Mouse (Mus musculus) fibroblast of lung, adult 2 months (primary cell): ENCODE measurements at regions not wholly inside any gene's neighbourhood (a gene's known extent, or its start where the extent isn't known, plus 50 kb on each side); places are given as distances from the start of the nearest gene placed in this dataset.
"Not testable (repeated sequence)": the region's sequence is repeated elsewhere in the genome, so short reads cannot be mapped to it uniquely, and the experiment has no call there.

ENCODE experiments used
- DNase-seq: peaks from one replicate; pipeline ENCODE4 v3.0.0-alpha.2; 2011; ENCODE audit warnings: low read depth

DNA sequence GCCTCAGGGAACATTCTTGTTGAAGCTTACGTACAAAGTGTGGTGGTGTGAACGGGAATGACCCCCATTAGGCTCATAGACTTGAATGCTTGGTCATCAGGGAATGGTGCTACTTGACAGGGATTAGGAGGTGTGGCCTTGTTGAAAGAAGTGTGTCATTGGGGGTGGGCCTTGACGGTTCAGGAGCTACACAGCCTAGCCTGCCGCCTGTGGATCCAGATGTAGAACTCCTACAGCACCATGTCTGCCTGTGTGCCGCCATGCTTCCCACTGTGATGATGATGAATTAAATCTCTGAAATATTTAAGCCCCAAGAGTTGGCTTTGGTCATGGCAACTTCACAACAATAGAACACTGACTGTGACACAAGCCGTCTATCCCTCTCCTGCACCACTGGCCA lies 163.6 kb downstream of the Ankrd50 start:
- no peak for DNase-seq

DNA sequence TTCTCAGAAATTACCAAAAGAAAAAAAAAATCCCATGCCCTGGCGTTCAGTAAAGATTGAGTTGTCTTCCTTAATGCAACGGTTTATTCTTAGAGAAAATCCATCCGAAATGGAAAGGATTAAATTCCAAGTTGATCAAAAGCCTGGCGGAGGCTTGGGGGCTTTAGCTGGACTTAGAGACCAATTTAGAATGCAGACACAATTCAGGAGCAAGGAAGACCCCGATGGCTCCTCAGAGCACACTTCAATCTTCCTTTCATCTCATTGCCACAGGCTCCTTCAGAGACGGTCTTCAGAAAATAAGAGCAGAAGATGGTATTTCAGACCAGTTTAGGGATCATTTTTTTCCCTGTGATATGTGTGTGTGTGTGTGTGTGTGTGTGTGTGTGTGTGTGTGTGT lies 171.8 kb downstream of the Ankrd50 start:
- no peak for DNase-seq

DNA sequence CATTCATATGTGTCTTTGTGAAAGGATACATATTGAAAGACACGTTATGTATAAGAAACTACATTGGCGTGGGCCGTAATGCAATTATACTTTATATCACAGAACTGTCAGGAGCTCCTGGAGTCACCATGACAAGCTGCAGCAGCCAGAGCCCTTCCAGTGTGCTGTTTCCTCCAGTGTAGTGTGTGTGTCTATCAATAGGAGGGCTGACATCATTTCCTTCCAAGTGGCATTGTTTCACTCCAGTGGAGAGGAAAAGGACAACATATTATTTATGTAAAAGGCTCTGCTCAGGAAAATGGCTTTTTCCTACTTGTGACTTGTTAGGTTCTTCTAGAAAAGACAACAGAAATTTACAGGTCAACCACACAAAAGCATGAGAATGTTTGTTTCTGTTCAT lies 172.5 kb downstream of the Ankrd50 start:
- DNase-seq: no peak

DNA sequence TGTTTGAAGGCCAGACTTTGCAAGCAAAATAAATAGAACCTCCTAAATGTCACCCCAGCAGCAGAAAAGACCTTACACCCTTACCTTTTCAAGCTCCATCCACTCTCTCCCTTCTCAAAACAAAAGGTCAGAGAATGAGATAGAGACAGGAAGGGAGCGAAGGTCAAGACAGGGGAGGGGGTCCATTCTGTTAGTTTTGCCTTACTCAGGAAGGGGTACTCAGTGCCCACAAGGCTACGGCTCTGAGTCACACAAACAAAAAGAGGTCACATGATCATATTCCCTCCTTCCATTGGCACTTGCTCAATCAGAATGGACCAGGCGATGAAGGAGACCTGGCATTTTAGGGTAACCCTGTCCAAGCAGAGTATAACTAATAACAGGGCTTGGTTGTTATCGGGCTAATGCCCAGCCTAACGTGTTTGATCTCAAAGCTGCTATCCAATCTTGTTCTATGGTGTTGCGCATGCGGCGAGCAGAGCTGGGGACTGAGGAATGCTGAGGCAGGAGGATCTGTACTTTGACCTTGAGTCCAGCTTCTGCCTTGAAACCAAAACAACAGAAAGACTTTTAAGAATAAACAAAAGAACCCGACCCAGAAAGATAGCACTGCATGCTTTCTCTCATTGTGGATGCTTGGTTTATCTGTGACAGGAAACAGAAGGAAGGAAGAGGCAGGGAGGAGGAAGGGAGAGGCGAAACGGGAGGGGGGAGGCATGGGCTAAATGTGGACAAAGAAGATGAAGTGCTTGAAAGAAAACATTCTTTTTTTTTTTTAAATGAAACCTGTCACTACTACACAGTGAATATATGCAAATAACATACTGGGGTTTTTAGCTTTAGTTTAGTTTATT lies 184.5 kb downstream of the Ankrd50 start:
- no peak for DNase-seq

DNA sequence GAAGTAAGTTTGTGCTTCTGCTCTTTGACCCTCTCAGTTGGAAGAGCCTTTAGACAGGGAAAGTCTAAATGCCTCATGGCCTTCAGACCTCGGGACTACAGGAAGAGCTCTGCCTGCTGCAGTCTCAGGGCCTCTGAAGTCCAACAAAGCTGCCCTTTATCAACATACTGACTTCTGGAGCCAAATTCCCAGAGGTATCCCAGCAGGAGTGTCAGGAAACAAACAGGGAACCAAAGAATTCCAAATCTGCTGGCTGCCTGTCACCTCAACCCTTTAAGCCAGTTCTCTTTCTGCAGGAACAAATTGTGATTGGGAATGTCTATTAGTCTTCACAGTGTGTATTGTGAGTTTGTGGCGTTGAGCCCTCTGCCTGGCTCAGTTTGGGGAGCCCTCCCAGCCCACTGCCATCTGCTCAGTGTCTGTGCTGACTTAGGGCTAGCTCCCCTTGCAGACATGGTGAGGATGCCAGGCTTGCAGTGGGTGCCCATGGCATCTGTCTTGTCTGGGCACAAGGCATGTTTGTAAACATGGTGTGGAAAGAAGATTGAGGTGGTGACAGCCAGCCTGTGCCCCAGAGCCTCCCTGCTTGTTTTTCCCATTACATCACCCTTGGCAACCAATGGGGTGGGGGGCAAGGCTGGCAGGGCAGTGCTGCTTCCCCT lies 185.3 kb downstream of the Ankrd50 start:
- DNase-seq: peak; percentile 28

DNA sequence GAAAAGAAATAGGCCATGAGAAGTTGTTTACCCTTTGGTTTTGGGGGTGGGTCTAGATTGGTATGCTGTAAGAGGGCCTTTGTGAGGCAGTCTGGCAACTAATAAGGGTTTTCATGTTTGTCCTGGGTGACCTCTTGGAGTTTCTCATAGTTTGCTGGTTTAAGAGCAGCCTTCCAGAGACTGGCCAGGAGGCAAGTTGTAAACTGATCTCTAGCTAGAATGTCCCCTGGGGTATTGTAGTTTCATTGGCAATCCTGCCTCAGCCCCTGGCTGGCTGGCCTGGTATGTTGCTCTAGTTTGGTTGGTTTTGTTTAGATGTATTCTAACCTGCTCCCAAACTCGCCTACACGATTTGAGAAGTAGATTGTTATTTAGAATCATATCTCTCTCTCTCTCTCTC lies 187.1 kb downstream of the Ankrd50 start:
- peak; percentile 89 for DNase-seq

DNA sequence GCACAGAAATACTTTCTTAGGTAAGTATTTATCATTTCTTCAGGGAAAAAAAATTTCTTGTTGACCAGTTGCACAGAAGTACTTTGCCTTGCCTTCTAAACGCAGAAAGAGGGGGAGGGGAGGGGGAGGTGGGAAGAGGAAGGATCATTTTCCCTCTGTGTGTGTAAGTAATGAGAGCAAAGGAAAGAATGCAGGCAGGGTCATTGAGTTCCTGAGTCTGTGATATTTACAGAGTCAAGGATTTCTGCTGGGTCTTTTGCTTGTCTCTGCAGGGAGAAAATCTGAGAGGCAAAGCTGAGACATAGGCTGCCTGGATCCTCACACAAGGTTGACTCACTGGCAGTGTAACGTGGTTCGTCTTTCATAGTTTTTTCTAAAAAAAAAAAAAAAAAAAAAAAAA lies 195.6 kb downstream of the Ankrd50 start:
- DNase-seq: no peak

DNA sequence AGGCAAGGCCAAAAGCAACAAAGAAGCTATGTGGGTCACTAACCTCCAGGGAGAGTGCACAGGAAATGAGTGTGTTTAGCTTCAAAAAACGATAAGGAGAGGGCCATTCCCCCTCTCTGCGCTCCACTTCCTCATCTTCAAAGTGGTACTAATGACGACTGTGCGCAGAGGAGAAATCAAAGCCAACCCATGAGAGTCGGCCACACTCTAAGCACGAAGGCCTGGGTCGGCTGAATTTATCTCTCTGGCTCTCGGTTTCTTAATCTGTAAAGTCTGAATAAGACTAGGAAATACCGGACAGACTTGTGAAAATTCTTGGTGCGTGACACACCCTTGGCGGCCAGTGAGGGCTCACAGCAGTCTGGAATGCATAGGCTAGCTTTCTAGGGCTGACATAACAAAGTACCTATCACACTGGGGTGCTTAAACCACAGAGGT lies 200.9 kb downstream of the Ankrd50 start:
- peak; percentile 60 for DNase-seq

DNA sequence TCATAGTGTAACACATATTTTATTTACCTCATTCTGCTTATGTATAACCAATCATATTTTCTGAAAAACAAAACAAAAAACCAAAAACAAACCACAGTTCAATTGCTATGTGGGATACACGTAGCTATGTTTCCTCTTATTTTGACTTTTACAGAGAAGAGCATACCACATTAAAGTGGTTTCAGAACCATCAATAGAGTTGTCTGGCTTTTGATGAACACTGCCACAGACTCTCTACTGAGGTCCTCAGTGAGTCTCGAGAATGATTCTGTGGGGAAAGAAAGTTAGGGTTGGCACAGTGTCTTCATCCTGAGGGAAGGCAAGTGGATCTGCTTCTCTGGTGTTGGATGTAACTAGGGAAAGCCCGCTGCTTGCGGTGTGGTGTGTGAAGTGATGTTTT lies 201.8 kb downstream of the Ankrd50 start:
- DNase-seq: no peak

DNA sequence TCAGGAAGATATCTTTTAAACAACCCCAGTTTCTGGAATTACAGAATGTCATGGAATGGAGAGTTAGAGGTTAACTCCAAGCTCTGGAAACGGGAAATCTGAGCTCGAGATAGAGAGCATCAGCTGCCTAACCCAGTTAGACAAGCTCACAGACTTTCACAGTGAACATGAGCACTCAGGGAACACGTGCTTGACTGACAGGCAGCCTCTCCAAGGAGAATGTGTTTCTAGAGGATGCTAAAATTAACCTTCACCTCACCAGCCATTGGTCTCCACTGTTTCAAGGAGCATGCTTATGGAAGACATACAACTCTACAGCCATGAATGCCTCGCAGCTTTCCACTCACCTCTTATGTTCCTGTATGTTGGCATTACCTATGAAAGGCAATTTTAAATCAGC lies 203.0 kb downstream of the Ankrd50 start:
- DNase-seq: no peak

DNA sequence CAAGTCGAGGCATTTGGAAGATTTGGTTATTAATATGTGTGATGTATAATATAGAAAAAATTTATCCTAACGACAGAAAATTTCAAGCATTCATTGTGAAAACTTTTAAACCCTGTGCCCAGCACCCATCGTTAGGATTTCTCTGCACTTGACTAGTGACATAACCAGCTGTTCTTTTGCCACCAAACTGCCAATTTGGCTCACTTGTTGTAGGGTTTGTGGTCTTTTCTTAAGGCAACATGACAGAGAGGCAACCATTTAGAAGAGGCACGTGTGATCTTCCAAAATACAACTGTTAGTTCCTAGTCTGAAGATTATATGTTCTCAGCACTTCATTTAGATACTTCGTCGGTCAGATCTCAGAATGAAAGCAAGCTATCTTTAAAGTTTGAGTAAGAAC lies 203.8 kb downstream of the Ankrd50 start:
- DNase-seq: no peak

DNA sequence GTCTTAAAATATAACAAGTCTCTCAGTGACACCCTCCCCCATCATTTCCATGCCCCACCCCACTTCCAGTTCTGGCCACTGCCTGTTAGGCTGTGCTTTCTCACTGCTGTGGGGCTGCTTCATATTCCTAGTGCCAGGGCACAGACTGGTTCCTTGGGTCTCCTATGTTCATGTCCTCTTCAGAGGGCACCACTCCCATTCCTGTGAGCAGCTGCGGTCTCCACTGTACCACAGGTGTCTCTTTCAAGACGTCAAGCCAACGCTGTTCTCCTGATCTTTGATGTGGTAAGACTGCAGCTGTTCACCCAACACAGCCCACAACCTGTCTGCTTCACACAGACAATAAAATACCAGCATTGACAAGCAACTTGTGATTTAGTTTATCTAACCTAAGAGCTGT lies 204.5 kb downstream of the Ankrd50 start:
- DNase-seq: no peak

DNA sequence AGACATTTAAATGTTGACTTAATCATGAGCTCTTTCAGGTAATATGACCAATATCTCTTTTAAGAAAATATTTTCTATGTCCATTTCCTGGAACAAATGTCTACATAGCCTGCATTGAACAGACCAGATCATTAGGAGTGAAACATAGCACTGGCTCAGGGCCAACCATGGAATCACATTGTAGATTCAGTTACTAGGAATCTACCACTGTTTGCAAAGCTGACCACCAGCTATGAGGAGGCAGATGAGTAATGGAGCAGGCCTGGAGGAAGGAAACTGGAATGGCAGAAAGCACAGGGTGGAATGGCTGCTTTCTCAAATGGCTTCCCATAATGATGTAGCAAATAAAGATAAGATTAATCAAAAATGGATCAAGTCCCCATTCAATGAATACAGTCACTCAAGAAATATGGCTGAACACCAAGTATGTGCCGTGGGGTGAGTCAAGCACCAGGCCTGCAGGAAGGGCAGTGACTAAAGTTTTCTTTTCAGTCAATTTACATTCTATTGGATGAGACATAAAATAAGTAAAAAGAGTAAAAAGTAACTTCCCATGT lies 207.6 kb downstream of the Ankrd50 start:
- peak; percentile 67 for DNase-seq

DNA sequence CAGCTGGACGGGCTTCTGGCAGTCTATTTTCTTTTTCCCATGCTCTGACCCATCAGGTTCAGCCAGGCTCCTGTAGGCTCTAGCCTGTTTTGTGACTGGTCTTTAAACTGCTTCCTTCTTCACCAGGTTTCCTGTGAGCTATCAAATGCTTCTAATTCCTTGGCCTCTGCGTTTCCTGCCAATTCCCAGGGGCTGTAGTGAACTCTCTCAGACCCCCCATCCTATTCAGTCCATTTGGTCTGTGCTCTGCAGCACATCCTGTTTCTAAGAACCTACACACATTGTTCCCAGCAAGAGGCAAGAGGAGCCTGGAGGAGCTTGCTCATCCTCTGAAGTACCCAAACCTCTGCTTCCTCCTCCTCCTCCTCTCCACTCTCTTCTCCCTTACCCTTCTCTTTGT lies 209.3 kb downstream of the Ankrd50 start:
- DNase-seq: no peak

DNA sequence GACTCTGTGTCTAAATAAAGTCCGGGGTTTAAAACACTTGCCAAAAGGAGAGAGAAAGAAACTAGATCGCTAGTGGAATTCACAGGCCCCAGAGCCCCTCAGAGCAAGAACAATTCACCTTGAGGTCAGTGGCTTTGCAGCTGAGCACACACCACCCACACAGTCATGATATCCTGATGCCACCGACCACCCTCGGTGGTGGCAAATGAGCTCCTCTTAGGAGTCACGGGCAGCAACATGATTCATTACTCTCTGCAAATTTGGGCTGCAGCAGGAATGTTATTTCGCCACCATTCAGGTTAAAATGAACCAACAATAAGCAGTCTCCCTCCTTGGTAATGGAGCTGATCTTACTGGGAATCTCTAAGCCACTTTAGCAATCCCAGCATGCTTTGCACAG lies 213.9 kb downstream of the Ankrd50 start:
- no peak for DNase-seq

DNA sequence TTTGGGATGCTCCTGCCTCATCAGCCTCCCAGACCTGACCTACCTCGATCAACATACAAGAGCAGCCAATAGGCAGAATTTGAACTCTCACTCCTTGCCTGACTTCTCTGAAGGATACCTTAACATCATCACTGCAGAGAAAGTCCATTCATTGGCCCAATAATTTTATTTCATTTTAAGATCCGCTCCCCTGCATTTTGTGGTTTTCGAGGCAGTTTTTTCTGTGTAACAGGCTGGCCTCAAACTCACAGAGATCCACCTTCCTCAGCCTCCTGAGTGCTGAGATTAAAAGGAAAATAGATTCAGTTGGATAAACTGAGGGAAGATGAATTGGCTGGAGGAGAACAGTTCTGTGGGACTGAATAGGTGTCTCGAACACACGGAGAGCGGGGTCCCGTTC lies 216.4 kb downstream of the Ankrd50 start:
- DNase-seq: no peak

DNA sequence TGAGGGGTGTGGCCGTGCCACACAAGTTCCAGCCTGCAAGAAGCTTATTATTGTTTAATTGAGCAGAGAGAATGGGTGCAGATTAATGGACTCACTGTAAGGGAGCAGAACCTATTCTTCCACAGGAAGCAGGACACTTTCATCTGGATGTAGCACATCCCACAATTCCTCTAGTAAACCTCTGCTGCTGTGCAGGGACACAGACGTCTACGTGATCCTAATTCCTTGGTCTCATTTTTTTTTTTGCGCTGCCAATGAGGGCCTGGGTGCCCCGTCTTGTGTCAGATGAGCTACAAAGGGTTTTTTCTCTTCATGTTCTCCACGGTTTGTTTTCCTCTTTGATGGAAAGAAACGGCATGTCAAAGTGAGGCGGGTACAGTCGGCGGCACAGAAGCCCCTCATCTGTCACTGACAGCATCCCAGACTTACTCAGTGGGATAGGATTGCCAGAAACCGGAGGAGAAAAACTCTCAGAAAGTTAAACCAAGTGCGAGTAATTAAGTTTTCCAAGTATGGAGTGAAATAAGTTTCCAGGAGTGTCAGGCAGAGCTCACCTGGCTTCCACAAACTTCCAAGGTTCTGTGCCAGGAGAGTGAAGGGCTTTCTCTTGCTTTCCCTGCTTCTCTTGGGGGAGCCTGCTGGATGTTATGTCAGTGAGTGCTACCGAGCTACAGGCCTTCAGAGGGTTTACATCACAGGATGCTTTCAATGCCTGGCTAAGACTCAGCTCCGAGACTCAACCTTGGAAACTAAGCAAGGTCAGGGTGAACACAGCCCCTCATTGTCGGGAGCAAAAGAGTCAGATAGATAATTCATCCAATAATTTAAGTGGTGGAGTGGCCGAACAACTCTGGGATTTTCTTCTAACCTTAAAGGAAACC lies 221.1 kb downstream of the Ankrd50 start:
- no peak for DNase-seq

DNA sequence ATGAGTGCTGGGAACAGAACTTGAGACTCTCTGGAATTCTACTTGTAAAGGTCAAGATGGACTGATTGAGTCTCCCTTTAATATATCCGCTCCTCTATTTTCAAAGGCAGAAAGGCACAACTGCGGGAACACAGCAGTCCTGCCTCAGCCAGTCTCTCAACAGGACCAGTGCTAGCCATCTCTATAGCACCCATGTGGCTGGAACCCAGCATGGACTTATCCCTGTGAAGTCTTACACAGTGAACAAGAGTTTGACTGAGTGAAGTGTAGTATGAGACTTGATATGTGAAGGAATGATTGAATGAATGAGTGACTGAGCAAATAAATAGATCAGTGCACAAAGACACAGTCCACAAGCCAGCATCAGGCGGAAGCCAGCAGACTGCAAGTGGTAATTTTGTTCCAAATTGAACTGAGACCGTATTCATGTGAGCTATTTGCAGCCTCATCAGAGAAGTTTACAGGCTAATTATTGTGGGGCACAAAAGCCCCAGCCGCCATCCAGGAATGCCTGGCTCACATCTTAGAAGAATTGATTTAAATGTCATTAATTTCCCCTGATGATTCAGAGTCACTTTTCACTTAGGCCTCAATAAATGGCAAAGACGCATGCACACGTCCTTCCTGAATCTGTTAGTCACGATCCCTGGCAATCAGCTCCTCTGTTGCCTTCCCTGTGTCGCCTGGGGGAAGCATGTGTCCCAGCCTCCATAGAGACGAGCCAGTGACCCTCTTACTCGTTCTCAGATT lies 223.1 kb downstream of the Ankrd50 start:
- no peak for DNase-seq

DNA sequence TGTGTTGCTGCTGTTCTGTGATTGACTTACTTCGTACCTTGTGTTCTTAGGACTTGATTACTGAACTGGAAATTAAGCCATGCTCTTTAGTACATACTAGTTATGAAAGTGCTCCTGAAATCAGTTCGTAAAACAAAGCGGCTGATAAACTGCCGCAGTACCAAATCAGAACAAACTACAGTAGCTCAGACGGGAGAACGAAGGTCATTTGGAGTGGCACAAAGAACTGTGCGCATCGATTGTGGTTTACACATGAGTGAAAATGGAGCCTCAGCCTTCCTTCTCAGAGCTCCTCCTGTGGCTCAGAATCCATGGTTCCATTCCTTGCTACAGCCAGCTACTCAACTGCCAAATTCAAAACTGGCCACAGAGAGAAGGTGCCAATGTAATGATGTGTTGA lies 225.4 kb downstream of the Ankrd50 start:
- not testable (repeated sequence) for DNase-seq

DNA sequence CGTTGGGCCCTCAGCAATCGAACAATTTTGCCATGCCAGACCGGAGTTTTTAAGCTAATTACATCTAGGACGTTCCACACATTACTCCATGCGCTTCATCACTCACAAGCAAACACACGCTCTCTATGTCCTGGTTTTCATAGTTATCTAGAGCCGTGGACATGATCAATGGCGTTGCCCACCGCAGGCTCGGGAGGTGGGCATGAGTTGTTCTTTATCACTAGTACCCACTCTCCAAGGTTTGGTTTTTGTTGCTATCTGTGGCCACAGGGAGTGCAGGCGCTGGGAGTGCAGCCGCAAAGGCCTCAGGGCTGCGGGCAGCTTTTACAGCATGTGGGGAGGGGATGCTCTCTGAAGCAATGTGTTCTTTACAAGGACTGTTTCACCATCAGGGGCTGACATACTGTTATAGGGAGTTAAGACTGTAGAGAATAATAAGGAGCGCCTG lies 226.8 kb downstream of the Ankrd50 start:
- no peak for DNase-seq

DNA sequence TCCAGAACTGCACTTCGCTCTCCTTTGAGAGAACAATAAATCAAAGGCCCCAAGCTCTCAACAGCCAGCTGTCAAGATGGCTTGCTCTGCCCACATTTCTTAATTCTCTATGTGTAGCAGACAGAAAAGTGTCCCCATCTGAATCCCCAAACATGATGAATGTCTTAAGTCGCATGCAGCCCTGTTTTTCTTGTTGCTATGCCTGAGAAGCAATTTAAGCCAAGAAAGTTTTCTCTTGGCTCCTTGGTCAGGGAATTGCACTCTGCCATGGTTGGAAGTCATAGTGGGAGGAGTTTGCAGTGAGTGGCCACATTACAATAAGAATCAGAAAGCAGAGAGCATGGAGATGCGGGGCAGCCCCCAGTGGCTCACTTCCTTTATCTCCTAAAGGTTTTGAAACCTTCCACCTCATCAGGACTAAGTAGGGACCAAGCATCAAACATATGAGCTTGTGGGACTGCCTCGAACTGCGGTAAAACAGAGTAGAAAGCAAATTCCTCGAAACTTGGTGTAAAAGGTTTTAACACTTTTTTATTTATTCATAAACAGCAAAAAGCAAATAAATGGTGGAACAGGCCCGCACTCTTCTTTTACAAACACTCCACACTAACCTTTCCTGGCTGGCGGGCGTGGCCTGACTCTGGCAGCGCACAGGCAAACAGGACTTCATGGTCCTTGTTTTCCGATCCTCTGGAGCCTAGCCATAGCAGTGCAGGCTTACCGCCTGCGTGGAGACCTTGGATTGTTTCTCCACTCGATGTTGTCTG lies 227.4 kb downstream of the Ankrd50 start:
- DNase-seq: no peak
